Mouse (Mus musculus) bone marrow, adult 2 months (tissue): ENCODE results near the gene Slc25a47.

ENCODE experiments used
- CTCF ChIP-seq: fragments of 200-500 bp; IDR thresholded peaks from 2 replicates; pipeline ENCODE4 v1.5.1; 2011; ENCODE audit warnings: low read length, control low read depth; ENCODE audit not compliant: control insufficient read depth, insufficient read depth
- POLR2A ChIP-seq: fragments of 200-500 bp; IDR thresholded peaks from 2 replicates; pipeline ENCODE4 v1.6.1; 2011; ENCODE audit warnings: low read depth, mild to moderate bottlenecking, control low read depth, low read length, borderline replicate concordance; ENCODE audit not compliant: control insufficient read depth

GRCm38 (mm10) chr12:108787329-108787728 is 48.5 kb upstream of the Slc25a47 start:
- TF ChIP-seq CTCF (no peak), POLR2A (no peak)
